Mouse (Mus musculus): ENCODE measurements around the gene Fry. TPM values are rescaled to one million over a fixed set of nuclear protein-coding genes. Genes with fewer than 3 reads are reported as not detected.

Fry gene
- polyA plus RNA-seq, 1 experiment from 2014 or later, result 10.8 TPM

DNA sequence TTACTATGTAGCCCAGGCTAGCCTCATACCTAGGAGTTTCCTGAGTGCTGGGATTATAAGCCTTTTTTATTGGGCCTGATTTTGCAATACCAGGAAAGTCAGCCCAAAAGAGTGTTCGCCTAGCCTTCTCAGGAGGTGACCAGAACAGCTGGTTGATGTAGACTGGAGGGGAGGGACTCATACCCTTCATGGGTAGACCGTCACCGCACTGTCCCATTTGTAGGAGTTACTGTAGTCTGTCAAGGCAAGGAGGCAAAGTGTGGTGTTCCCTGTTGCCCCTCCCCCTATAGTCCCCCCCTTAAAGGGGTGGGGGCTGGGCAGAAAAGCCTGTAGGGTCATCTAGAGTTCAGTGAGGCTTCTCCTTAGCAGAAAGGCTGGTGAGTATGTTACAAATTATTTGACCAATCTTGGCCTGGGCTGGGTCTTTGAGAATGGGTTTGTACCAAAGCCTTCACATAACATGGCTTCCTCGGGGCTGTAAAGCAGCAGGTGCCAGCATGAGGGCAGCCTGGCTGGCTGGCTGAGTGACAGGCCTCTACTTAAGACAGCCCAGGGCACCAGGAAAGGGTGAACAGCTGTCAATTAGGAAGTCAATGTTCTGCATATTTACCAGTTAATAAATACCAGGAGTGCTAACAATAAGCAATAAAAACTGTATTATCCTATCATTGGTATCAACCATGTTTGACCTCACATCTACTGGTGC lies 172.2 kb downstream of the Fry start:
- no peak for ATAC-seq (ENCODE audit: low FRiP score, low read depth)
- Histone ChIP-seq H3K27ac (no peak overlapping the region), H3K9ac (no peak overlapping the region), H3K27me3 (no peaks in the 10 kb centered on the region), H3K4me2 (replicated peaks) (no peak overlapping the region), H3K4me1 (peaks cover 13% of the 10 kb centered on the region), H3K9me3 (no peaks in the 10 kb centered on the region), H3K4me3 (no peak overlapping the region), H3K36me3 (no peaks in the 10 kb centered on the region)
- WGBS, result 82% methylated on average over 4 of the region's 4 CpGs

GRCm38 (mm10) chr5:150291216-150291615 lies 172.8 kb downstream of the Fry start:
- no peak overlapping the region for H3K4me3 ChIP-seq
- H3K4me1 ChIP-seq, result peaks cover 15% of the 10 kb centered on the region
- no peak for ATAC-seq (ENCODE audit: low FRiP score, low read depth)
- no peaks in the 10 kb centered on the region for H3K36me3 ChIP-seq
- WGBS, result 80% methylated on average over 6 of the region's 6 CpGs
- H3K27ac ChIP-seq, result no peak overlapping the region
- no peak overlapping the region for H3K4me2 ChIP-seq (replicated peaks)
- no peaks in the 10 kb centered on the region for H3K27me3 ChIP-seq
- no peaks in the 10 kb centered on the region for H3K9me3 ChIP-seq
- no peak overlapping the region for H3K9ac ChIP-seq

- Histone ChIP-seq H3K4me3 (no peak overlapping the region), H3K4me1 (peaks cover 15% of the 10 kb centered on the region), H3K9ac (no peak overlapping the region), H3K4me2 (replicated peaks) (no peak overlapping the region), H3K27ac (no peak overlapping the region), H3K9me3 (no peaks in the 10 kb centered on the region), H3K36me3 (no peaks in the 10 kb centered on the region), H3K27me3 (no peaks in the 10 kb centered on the region)
- 52% methylated on average over 3 of the region's 3 CpGs for WGBS
- no peak for ATAC-seq (ENCODE audit: low FRiP score, low read depth)
Measured at GRCm38 (mm10) chr5:150292186-150292585, 173.7 kb downstream of the Fry start.

DNA sequence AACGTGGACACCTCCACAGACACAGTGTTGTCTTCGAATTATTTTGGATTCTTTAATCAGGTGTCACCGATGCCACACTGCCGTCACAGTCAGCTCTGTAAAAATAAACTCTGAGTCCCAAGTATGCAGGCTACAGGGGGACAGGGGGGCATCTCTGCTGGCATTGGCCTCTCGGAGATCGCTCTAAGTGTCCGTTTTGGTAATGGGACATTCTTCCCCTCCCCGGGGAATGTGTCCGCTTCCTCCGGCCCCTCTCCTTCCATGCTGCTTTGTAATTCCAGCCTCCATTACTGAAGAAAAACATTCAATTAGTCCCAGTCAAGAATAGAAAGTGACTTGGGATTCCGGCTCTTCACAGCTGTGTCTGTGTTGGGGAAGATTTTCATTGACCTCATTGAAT lies 175.9 kb downstream of the Fry start:
- H3K27ac ChIP-seq, result no peak overlapping the region
- H3K36me3 ChIP-seq, result no peaks in the 10 kb centered on the region
- H3K9ac ChIP-seq, result no peak overlapping the region
- no peak overlapping the region for H3K4me2 ChIP-seq (replicated peaks)
- peaks cover 22% of the 10 kb centered on the region for H3K4me1 ChIP-seq
- H3K27me3 ChIP-seq, result no peaks in the 10 kb centered on the region
- 78% methylated on average over 11 of the region's 11 CpGs for WGBS
- H3K4me3 ChIP-seq, result no peak overlapping the region
- ATAC-seq (ENCODE audit: low FRiP score, low read depth), result no peak
- no peaks in the 10 kb centered on the region for H3K9me3 ChIP-seq

DNA sequence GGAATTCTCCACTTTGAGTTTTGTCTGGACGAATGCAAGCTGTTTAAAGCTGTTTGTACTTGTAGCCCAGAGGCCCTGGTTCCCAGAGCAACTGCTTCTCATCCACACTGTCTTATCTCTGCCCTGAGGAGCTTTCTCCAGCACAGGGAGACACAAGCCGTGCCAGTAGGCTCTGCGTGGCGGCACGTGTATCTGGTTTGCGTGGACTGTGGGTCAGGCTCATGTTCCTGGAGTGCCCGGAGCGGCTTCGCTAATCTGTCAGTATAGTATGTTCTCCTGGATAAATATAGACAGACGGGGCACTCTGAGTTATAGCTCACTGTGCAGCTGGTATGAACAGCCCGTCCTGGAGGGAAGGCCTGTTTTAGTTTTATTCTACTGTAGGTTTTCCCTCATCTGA lies 176.7 kb downstream of the Fry start:
- WGBS, result 60% methylated on average over 11 of the region's 11 CpGs
- Histone ChIP-seq H3K4me1 (peaks cover 22% of the 10 kb centered on the region), H3K4me2 (replicated peaks) (no peak overlapping the region), H3K27me3 (no peaks in the 10 kb centered on the region), H3K9ac (no peak overlapping the region), H3K4me3 (no peak overlapping the region), H3K36me3 (no peaks in the 10 kb centered on the region), H3K27ac (peak overlapping the region; percentile 44; the same call in 1 of the 2 replicates), H3K9me3 (no peaks in the 10 kb centered on the region)
- ATAC-seq (ENCODE audit: low FRiP score, low read depth), result peak; percentile 74

- Histone ChIP-seq H3K4me1 (peaks cover 16% of the 10 kb centered on the region; the same call in 1 of the 2 replicates), H3K27ac (no peak overlapping the region)
- 57% methylated on average over 6 of the region's 6 CpGs for WGBS
Measured at GRCm38 (mm10) chr5:150298969-150299368, 180.5 kb downstream of the Fry start.

DNA sequence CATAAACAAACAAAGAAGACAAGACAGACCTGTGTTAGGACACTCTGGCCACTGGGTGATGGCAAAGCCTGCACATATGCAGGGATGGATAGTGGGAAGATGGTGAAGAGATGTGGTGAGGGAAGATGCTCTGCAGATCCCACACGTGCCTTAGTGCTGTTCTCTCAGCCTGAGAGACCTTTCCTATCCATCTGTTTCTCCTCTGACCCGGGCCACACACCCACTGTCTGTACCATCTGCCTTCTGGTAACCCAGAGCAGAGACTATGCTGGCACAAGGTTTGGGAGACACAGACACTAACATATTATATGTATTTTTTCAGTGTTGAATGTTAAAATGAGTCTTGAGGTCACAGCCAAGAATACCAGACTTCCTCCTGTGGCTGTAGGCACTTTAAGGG lies 183.7 kb downstream of the Fry start:
- ATAC-seq (ENCODE audit: low FRiP score, low read depth), result no peak
- no peaks in the 10 kb centered on the region for H3K27me3 ChIP-seq
- H3K4me2 ChIP-seq (replicated peaks), result no peak overlapping the region
- no peak overlapping the region for H3K9ac ChIP-seq
- H3K9me3 ChIP-seq, result no peaks in the 10 kb centered on the region
- no peak overlapping the region for H3K27ac ChIP-seq
- no peaks in the 10 kb centered on the region for H3K36me3 ChIP-seq
- H3K4me1 ChIP-seq, result 0 out of 2 replicates have a peak, but pooled peaks cover 7% of the 10 kb centered on the region
- no peak overlapping the region for H3K4me3 ChIP-seq
- WGBS, result 84% methylated on average over 2 of the region's 2 CpGs

More at GRCm38 (mm10) chr5:150298969-150299368, 180.5 kb downstream of the Fry start:
- ATAC-seq (ENCODE audit: low FRiP score, low read depth), result no peak
- Histone ChIP-seq H3K36me3 (no peaks in the 10 kb centered on the region), H3K27me3 (no peaks in the 10 kb centered on the region), H3K9ac (no peak overlapping the region), H3K4me2 (replicated peaks) (no peak overlapping the region), H3K4me3 (no peak overlapping the region), H3K9me3 (no peaks in the 10 kb centered on the region)

GRCm38 (mm10) chr5:150302996-150303395 lies 184.6 kb downstream of the Fry start:
- WGBS, result 60% methylated on average over 5 of the region's 5 CpGs
- no peak for ATAC-seq (ENCODE audit: low FRiP score, low read depth)
- Histone ChIP-seq H3K4me2 (replicated peaks) (no peak overlapping the region), H3K9me3 (no peaks in the 10 kb centered on the region), H3K27ac (no peak overlapping the region), H3K36me3 (no peaks in the 10 kb centered on the region), H3K4me1 (0 out of 2 replicates have a peak, but pooled peaks cover 7% of the 10 kb centered on the region), H3K9ac (no peak overlapping the region), H3K4me3 (no peak overlapping the region), H3K27me3 (no peaks in the 10 kb centered on the region)

DNA sequence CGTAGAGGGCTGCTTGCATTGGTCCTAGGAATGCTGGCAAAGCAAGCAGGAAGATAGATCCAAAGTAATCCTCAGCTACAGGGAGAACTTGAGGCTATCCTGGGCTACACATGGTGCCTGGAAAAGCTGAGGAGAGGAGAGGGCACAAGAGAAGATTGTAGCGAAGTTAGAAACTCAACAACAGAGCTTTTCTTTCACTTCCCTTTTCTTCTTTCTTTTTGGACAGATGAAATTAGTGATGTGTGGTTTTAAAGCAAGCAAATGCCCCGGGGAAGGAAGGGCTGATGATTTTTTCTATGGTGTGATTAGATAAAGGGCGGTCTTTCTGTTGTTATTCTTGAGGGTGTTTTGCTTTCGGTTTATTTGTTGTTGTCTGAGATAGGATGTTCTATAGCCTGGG lies 188.1 kb downstream of the Fry start:
- ATAC-seq (ENCODE audit: low FRiP score, low read depth), result no peak
- Histone ChIP-seq H3K4me1 (no peaks in the 10 kb centered on the region), H3K9me3 (no peaks in the 10 kb centered on the region), H3K4me3 (no peak overlapping the region), H3K27me3 (no peaks in the 10 kb centered on the region), H3K4me2 (replicated peaks) (no peak overlapping the region), H3K27ac (no peak overlapping the region), H3K36me3 (peaks cover 6% of the 10 kb centered on the region; the same call in 1 of the 2 replicates), H3K9ac (no peak overlapping the region)
- 91% methylated on average over 5 of the region's 5 CpGs for WGBS

- Histone ChIP-seq H3K4me2 (replicated peaks) (no peak overlapping the region), H3K4me1 (no peaks in the 10 kb centered on the region), H3K36me3 (peaks cover 6% of the 10 kb centered on the region; the same call in 1 of the 2 replicates), H3K9me3 (peaks cover 3% of the 10 kb centered on the region; the same call in 1 of the 2 replicates), H3K27me3 (no peaks in the 10 kb centered on the region), H3K9ac (no peak overlapping the region), H3K4me3 (no peak overlapping the region), H3K27ac (no peak overlapping the region)
- no peak for ATAC-seq (ENCODE audit: low FRiP score, low read depth)
- WGBS, result 72% methylated on average over 2 of the region's 2 CpGs
Measured at GRCm38 (mm10) chr5:150313229-150313628, 194.8 kb downstream of the Fry start.

GRCm38 (mm10) chr5:150314582-150314981 lies 196.1 kb downstream of the Fry start:
- ATAC-seq (ENCODE audit: low FRiP score, low read depth), result no peak
- peaks cover 6% of the 10 kb centered on the region; the same call in 1 of the 2 replicates for H3K36me3 ChIP-seq
- no peaks in the 10 kb centered on the region for H3K27me3 ChIP-seq
- no peak overlapping the region for H3K27ac ChIP-seq
- H3K4me1 ChIP-seq, result no peaks in the 10 kb centered on the region
- no peak overlapping the region for H3K4me2 ChIP-seq (replicated peaks)
- 96% methylated on average over 6 of the region's 6 CpGs for WGBS
- H3K4me3 ChIP-seq, result no peak overlapping the region
- H3K9me3 ChIP-seq, result peaks cover 3% of the 10 kb centered on the region; the same call in 1 of the 2 replicates
- no peak overlapping the region for H3K9ac ChIP-seq

GRCm38 (mm10) chr5:150325411-150325810 lies 207.0 kb downstream of the Fry start:
- H3K27me3 ChIP-seq, result no peaks in the 10 kb centered on the region
- ATAC-seq (ENCODE audit: low FRiP score, low read depth), result no peak
- H3K4me2 ChIP-seq (replicated peaks), result no peak overlapping the region
- no peaks in the 10 kb centered on the region for H3K36me3 ChIP-seq
- H3K9ac ChIP-seq, result no peak overlapping the region
- no peaks in the 10 kb centered on the region for H3K9me3 ChIP-seq
- H3K4me3 ChIP-seq, result no peak overlapping the region
- 77% methylated on average over 5 of the region's 5 CpGs for WGBS
- H3K27ac ChIP-seq, result no peak overlapping the region
- H3K4me1 ChIP-seq, result no peaks in the 10 kb centered on the region

- Histone ChIP-seq H3K36me3 (no peaks in the 10 kb centered on the region), H3K9me3 (no peaks in the 10 kb centered on the region), H3K4me3 (no peak overlapping the region), H3K4me1 (peaks cover 9% of the 10 kb centered on the region), H3K27ac (no peak overlapping the region), H3K9ac (no peak overlapping the region), H3K27me3 (no peaks in the 10 kb centered on the region), H3K4me2 (replicated peaks) (no peak overlapping the region)
- WGBS, result 87% methylated on average over 6 of the region's 6 CpGs
- no peak for ATAC-seq (ENCODE audit: low FRiP score, low read depth)
Measured at GRCm38 (mm10) chr5:150328686-150329085, 210.2 kb downstream of the Fry start.
